Mouse (Mus musculus) forebrain, embryonic 16.5 days (tissue): ENCODE results near the gene Nprl3. TPM values are rescaled to one million over a fixed set of nuclear protein-coding genes. Genes with fewer than 3 reads are reported as not detected.
"Not testable (repeated sequence)": the region's sequence is repeated elsewhere in the genome, so short reads cannot be mapped to it uniquely, and the experiment has no call there.

Experiments
- ATAC-seq: fragments of 200-750 bp; cut with Nextera tagmentation; 2 replicates; pipeline ENCODE4 v1.8.0; 2017; ENCODE audit warnings: mild to moderate bottlenecking, moderate library complexity
- H3K27ac ChIP-seq: fragments of 300-500 bp; sonication (generic); 2 replicates; pipeline ENCODE4 v1.5.1; 2014; ENCODE audit warnings: low read length, control low read depth
- H3K27me3 ChIP-seq: fragments of 300-500 bp; sonication (generic); replicated peaks from 2 replicates; pipeline ENCODE4 v1.6.1; 2014; ENCODE audit warnings: low read length; ENCODE audit not compliant: control insufficient read depth, insufficient read depth
- H3K36me3 ChIP-seq: fragments of 300-500 bp; sonication (generic); 2 replicates; pipeline ENCODE4 v1.6.1; 2014; ENCODE audit not compliant: control insufficient read depth, insufficient read depth
- H3K4me1 ChIP-seq: fragments of 300-500 bp; sonication (generic); replicated peaks from 2 replicates; pipeline ENCODE4 v1.6.1; 2014; ENCODE audit warnings: low read length; ENCODE audit not compliant: control insufficient read depth, insufficient read depth
- H3K4me2 ChIP-seq: fragments of 300-500 bp; sonication (generic); 2 replicates; pipeline ENCODE4 v1.6.1; 2014; ENCODE audit warnings: mild to moderate bottlenecking, low read length, control low read depth
- H3K4me3 ChIP-seq: fragments of 300-500 bp; sonication (generic); replicated peaks from 2 replicates; pipeline ENCODE4 v1.5.1; 2014; ENCODE audit warnings: mild to moderate bottlenecking, low read length, control low read depth
- H3K9ac ChIP-seq: fragments of 300-500 bp; sonication (generic); replicated peaks from 2 replicates; pipeline ENCODE4 v1.6.1; 2014; ENCODE audit warnings: low read depth, low read length, control low read depth
- H3K9me3 ChIP-seq: fragments of 300-500 bp; sonication (generic); 2 replicates; pipeline ENCODE4 v1.6.1; 2016; ENCODE audit warnings: low read length; ENCODE audit not compliant: control insufficient read depth
- WGBS: fragments of 180-500 bp; shearing (Covaris S2); extraction: QIAGEN DNeasy Blood & Tissue Kit; methylation state at CpG from one replicate; pipeline ENCODE4 v1.1.7; 2014; 5-methylcytosine and 5-hydroxymethylcytosine counted together
- polyA plus RNA-seq: library from polyadenylated mRNA; unstranded; fragments of >200 nt; fragmentation: Nextera tagmentation; extraction: Ambion mirVana; gene quantifications from 2 replicates; pipeline ENCODE4 v1.2.1, GENCODE M21; 2015

Gene Nprl3
- polyA plus RNA-seq, 1 experiment from 2014 or later, result 56.7 TPM

- H3K36me3 ChIP-seq, result no peaks in the 10 kb centered on the region
- peaks cover 14% of the 10 kb centered on the region for H3K4me1 ChIP-seq
- 17% methylated on average over 8 of the region's 8 CpGs for WGBS
- peaks cover 7% of the 10 kb centered on the region for H3K27me3 ChIP-seq
- no peak overlapping the region for H3K4me3 ChIP-seq
- no peak overlapping the region for H3K27ac ChIP-seq
- no peaks in the 10 kb centered on the region for H3K9me3 ChIP-seq
- H3K9ac ChIP-seq, result no peak overlapping the region
- peak; percentile 62 for ATAC-seq
- H3K4me2 ChIP-seq, result no peak overlapping the region
Measured at GRCm38 (mm10) chr11:32216851-32217250, 50.7 kb downstream of the Nprl3 start.

GRCm38 (mm10) chr11:32215372-32216162 is 51.9 kb downstream of the Nprl3 start:
- Histone ChIP-seq H3K27me3 (peaks cover 1% of the 10 kb centered on the region; the same call in 1 of the 2 replicates), H3K27ac (no peak overlapping the region), H3K36me3 (no peaks in the 10 kb centered on the region), H3K4me1 (peaks cover 6% of the 10 kb centered on the region; the same call in 1 of the 2 replicates), H3K9me3 (no peaks in the 10 kb centered on the region), H3K9ac (no peak overlapping the region), H3K4me3 (no peak overlapping the region), H3K4me2 (no peak overlapping the region)
- no peak for ATAC-seq
- WGBS, result 93% methylated on average over 18 of the region's 18 CpGs

GRCm38 (mm10) chr11:32210623-32211022 is 56.9 kb downstream of the Nprl3 start:
- H3K4me1 ChIP-seq, result peaks cover 4% of the 10 kb centered on the region
- no peak for ATAC-seq
- no peaks in the 10 kb centered on the region for H3K9me3 ChIP-seq
- H3K4me3 ChIP-seq, result no peak overlapping the region
- H3K9ac ChIP-seq, result no peak overlapping the region
- H3K27me3 ChIP-seq, result no peaks in the 10 kb centered on the region
- no peaks in the 10 kb centered on the region for H3K36me3 ChIP-seq
- 92% methylated on average over 9 of the region's 9 CpGs for WGBS
- H3K27ac ChIP-seq, result no peak overlapping the region
- H3K4me2 ChIP-seq, result no peak overlapping the region

GRCm38 (mm10) chr11:32205058-32205873 is 62.2 kb downstream of the Nprl3 start, which contains the start of gene Snrnp25:
Gene Snrnp25, plus strand, starts transcription at chr11:32205415.
- Histone ChIP-seq H3K4me3 (peak within 1 kb of the TSS; percentile 63), H3K27ac (no peak within 1 kb of the TSS)
- WGBS, result under 1% methylated on average over 52 of the region's 52 CpGs

GRCm38 (mm10) chr11:32201922-32202685 is 65.4 kb downstream of the Nprl3 start:
- Histone ChIP-seq H3K4me1 (peaks cover 9% of the 10 kb centered on the region), H3K36me3 (no peaks in the 10 kb centered on the region), H3K9ac (no peak overlapping the region), H3K4me2 (no peak overlapping the region), H3K27ac (no peak overlapping the region), H3K4me3 (no peak overlapping the region), H3K9me3 (no peaks in the 10 kb centered on the region), H3K27me3 (no peaks in the 10 kb centered on the region; the same call in 1 of the 2 replicates)
- no peak for ATAC-seq
- 84% methylated on average over 11 of the region's 11 CpGs for WGBS

More at GRCm38 (mm10) chr11:32205058-32205873, 62.2 kb downstream of the Nprl3 start, which contains the start of gene Snrnp25:
- Histone ChIP-seq H3K36me3 (no peaks in the 10 kb centered on the region), H3K9ac (peak within 1 kb of the TSS; percentile 69), H3K4me1 (peaks cover 9% of the 10 kb centered on the region), H3K9me3 (no peaks in the 10 kb centered on the region), H3K4me2 (peak within 1 kb of the TSS; percentile 77), H3K27me3 (no peaks in the 10 kb centered on the region; the same call in 1 of the 2 replicates)
- peak; percentile 100 for ATAC-seq

- not testable (repeated sequence) for H3K9ac ChIP-seq, H3K27me3 ChIP-seq, H3K4me2 ChIP-seq, H3K4me3 ChIP-seq, H3K36me3 ChIP-seq, H3K4me1 ChIP-seq, ATAC-seq, H3K9me3 ChIP-seq, H3K27ac ChIP-seq
- 70% methylated on average over 1 of the region's 1 CpGs for WGBS
Measured at GRCm38 (mm10) chr11:32200992-32201391, 66.5 kb downstream of the Nprl3 start.

GRCm38 (mm10) chr11:32200075-32200601 is 67.4 kb downstream of the Nprl3 start, which contains the start of gene Il9r:
Gene Il9r, minus strand, starts transcription at chr11:32200279.
- Histone ChIP-seq H3K4me3 (no peak within 1 kb of the TSS), H3K27ac (no peak within 1 kb of the TSS), H3K9ac (no peak within 1 kb of the TSS), H3K4me2 (no peak within 1 kb of the TSS), H3K9me3 (no peaks in the 10 kb centered on the region), H3K36me3 (no peaks in the 10 kb centered on the region), H3K27me3 (no peaks in the 10 kb centered on the region; the same call in 1 of the 2 replicates), H3K4me1 (0 out of 2 replicates have a peak, but pooled peaks cover 5% of the 10 kb centered on the region)
- no peak for ATAC-seq
- WGBS, result 84% methylated on average over 10 of the region's 10 CpGs

GRCm38 (mm10) chr11:32199230-32199629 is 68.3 kb downstream of the Nprl3 start:
- no peaks in the 10 kb centered on the region for H3K4me1 ChIP-seq
- H3K27me3 ChIP-seq, result no peaks in the 10 kb centered on the region; the same call in 1 of the 2 replicates
- 42% methylated on average over 6 of the region's 6 CpGs for WGBS
- H3K4me2 ChIP-seq, result no peak overlapping the region
- no peak overlapping the region for H3K4me3 ChIP-seq
- no peak overlapping the region for H3K27ac ChIP-seq
- no peak for ATAC-seq
- H3K9me3 ChIP-seq, result no peaks in the 10 kb centered on the region
- H3K36me3 ChIP-seq, result no peaks in the 10 kb centered on the region
- no peak overlapping the region for H3K9ac ChIP-seq
